Mouse (Mus musculus): ENCODE results near the gene Tmc6. TPM values are rescaled to one million over a fixed set of nuclear protein-coding genes. Genes with fewer than 3 reads are reported as not detected.

The Tmc6 gene
- total and polyA plus RNA-seq, 3 experiments, result 16.8 to 28.4 (median 26.8) TPM

- peak; percentile 59 for TF ChIP-seq IRF4 (IDR thresholded peaks at IDR 0.05; ENCODE audit: low read depth, low read length)
- no peak for TF ChIP-seq E2F4 (IDR thresholded peaks at IDR 0.05; ENCODE audit: insufficient replicate concordance, low read depth, low read length)
- no peak for TF ChIP-seq JUN (IDR thresholded peaks at IDR 0.05; ENCODE audit: insufficient read depth, low read depth, low read length)
- no peak for TF ChIP-seq MYC (IDR thresholded peaks at IDR 0.05; ENCODE audit: low read depth, low read length)
- TF ChIP-seq SIN3A (IDR thresholded peaks at IDR 0.05; ENCODE audit: low read length), result no peak
Measured at GRCm38 (mm10) chr11:117800038-117800437, 18.0 kb upstream of the Tmc6 start (continued).

- peak overlapping the region; percentile 86 for H3K27ac ChIP-seq (ENCODE audit: insufficient read depth, low read depth)
- H3K27me3 ChIP-seq (replicated peaks), result no peaks in the 10 kb centered on the region
- H3K36me3 ChIP-seq (replicated peaks in 1 of 2; ENCODE audit: control insufficient read depth in 1 of 2, insufficient read depth in 1 of 2, low read length in 1 of 2), result peaks cover 0 to 14% of the 10 kb centered on the region in 2 experiments
- H3K4me3 ChIP-seq (replicated peaks in 1 of 3; ENCODE audit: low read depth in 2 of 3, low read length in 2 of 3, poor library complexity in 1 of 3), result peak overlapping the region in 1 of 3 experiments; percentile 30
- no peaks in the 10 kb centered on the region for H3K79me2 ChIP-seq (replicated peaks; ENCODE audit: control insufficient read depth, extremely low read depth, insufficient read depth, poor library complexity, severe bottlenecking)
- H3K4me2 ChIP-seq (ENCODE audit: insufficient read depth, low read depth, poor library complexity, severe bottlenecking), result peak overlapping the region; percentile 33; the same call in 1 of the 2 replicates
- peaks cover 49 to 93% of the 10 kb centered on the region in 2 experiments for H3K4me1 ChIP-seq (ENCODE audit: control insufficient read depth in 1 of 2, insufficient read depth in 2 of 2)
- dilution Hi-C loops (cut with MboI; ENCODE audit: extremely low pct_ligation_motif_present, extremely low pct_unique_long_range_greater_than_20kb, low sequenced_read_pairs) (no loop called here), in situ Hi-C loops (cut with MboI; ENCODE audit: low pct_ligation_motif_present, low pct_unique_long_range_greater_than_20kb, low sequenced_read_pairs) (loop anchor here (5.0 kb wide), 1 partner anchor 412 kb away; no protein-coding TSS in a partner anchor)
- DNase-seq (ENCODE audit: extremely low read depth), result peak; percentile 87
- peak overlapping the region; percentile 6; the same call in 1 of the 2 replicates for H3K9ac ChIP-seq (ENCODE audit: insufficient read depth, low read depth)
- H3K9me3 ChIP-seq (replicated peaks; ENCODE audit: low read length), result no peaks in the 10 kb centered on the region
- TF ChIP-seq CHD1 (IDR thresholded peaks at IDR 0.05; ENCODE audit: low read depth, low read length) (0 out of 2 replicates have a peak, but pooled peaks have one; percentile 71), MAZ (IDR thresholded peaks at IDR 0.05; ENCODE audit: low read depth, low read length) (peak; percentile 96), NELFE (IDR thresholded peaks at IDR 0.05; ENCODE audit: low read depth, low read length) (no peak), MXI1 (IDR thresholded peaks at IDR 0.05; ENCODE audit: low read depth, low read length) (peak; percentile 48; the same call in 1 of the 2 replicates), TCF12 (IDR thresholded peaks at IDR 0.05; ENCODE audit: low read depth, low read length) (peak; percentile 99), IRF4 (IDR thresholded peaks at IDR 0.05; ENCODE audit: low read depth, low read length) (peak; percentile 99), JUND (conservative IDR thresholded peaks at IDR 0.05; ENCODE audit: low read depth, low read length) (no peak), JUN (IDR thresholded peaks at IDR 0.05; ENCODE audit: insufficient read depth, low read depth, low read length) (peak; percentile 50; the same call in 1 of the 2 replicates), CTCF (conservative IDR thresholded peaks at IDR 0.05 in 1 of 2, IDR thresholded peaks at IDR 0.05 in 1 of 2; ENCODE audit: low read depth in 2 of 2, low read length in 2 of 2) (peak in 1 of 2 experiments; percentile 24; a peak in 2 of 4 replicates), TBP (conservative IDR thresholded peaks at IDR 0.05; ENCODE audit: low read depth, low read length) (peak; percentile 79), KAT2A (IDR thresholded peaks at IDR 0.05; ENCODE audit: insufficient replicate concordance, low read length) (no peak), MEF2A (IDR thresholded peaks at IDR 0.05; ENCODE audit: borderline replicate concordance, low read depth, low read length) (peak; percentile 98), BHLHE40 (IDR thresholded peaks at IDR 0.05; ENCODE audit: low read depth, low read length) (peak; percentile 88), EP300 (IDR thresholded peaks at IDR 0.05; ENCODE audit: low read length) (peak; percentile 97), ZMIZ1 (IDR thresholded peaks at IDR 0.05; ENCODE audit: low read depth, low read length) (0 out of 2 replicates have a peak, but pooled peaks have one; percentile 42), NRF1 (IDR thresholded peaks at IDR 0.05; ENCODE audit: low read depth, low read length) (no peak), USF2 (conservative IDR thresholded peaks at IDR 0.05; ENCODE audit: low read depth, low read length) (no peak), HCFC1 (IDR thresholded peaks at IDR 0.05; ENCODE audit: low read depth, low read length) (no peak), GABPA (IDR thresholded peaks at IDR 0.05; ENCODE audit: insufficient replicate concordance, low read depth, low read length) (no peak), CHD2 (IDR thresholded peaks at IDR 0.05; ENCODE audit: low read length) (peak; percentile 84), UBTF (IDR thresholded peaks at IDR 0.05; ENCODE audit: low read depth, low read length) (peak; percentile 73; the same call in 1 of the 2 replicates), RCOR1 (conservative IDR thresholded peaks at IDR 0.05; ENCODE audit: low read depth, low read length) (peak; percentile 81), E2F4 (IDR thresholded peaks at IDR 0.05; ENCODE audit: insufficient replicate concordance, low read depth, low read length) (no peak), ZKSCAN1 (IDR thresholded peaks at IDR 0.05; ENCODE audit: borderline replicate concordance, low read depth, low read length) (no peak), SMC3 (IDR thresholded peaks at IDR 0.05; ENCODE audit: low read depth, low read length) (peak; percentile 16; the same call in 1 of the 2 replicates), RAD21 (IDR thresholded peaks at IDR 0.05; ENCODE audit: low read depth, low read length) (peak; percentile 28), MAFK (IDR thresholded peaks at IDR 0.05; ENCODE audit: insufficient replicate concordance, low read length) (no peak), ELF1 (IDR thresholded peaks at IDR 0.05; ENCODE audit: low read depth, low read length) (peak; percentile 70), ZC3H11A (IDR thresholded peaks at IDR 0.05; ENCODE audit: low read depth, low read length) (no peak), POLR2AphosphoS2 (IDR thresholded peaks at IDR 0.05; ENCODE audit: low read depth, low read length) (no peak), MAX (IDR thresholded peaks at IDR 0.05; ENCODE audit: low read length) (peak; percentile 15; the same call in 1 of the 2 replicates), POLR2A (IDR thresholded peaks at IDR 0.05; ENCODE audit: low read depth, low read length) (peak; percentile 49; the same call in 1 of the 2 replicates), ZNF384 (IDR thresholded peaks at IDR 0.05; ENCODE audit: low read depth, low read length) (peak; percentile 93), USF1 (IDR thresholded peaks at IDR 0.05; ENCODE audit: low read depth, low read length) (no peak), MYC (IDR thresholded peaks at IDR 0.05; ENCODE audit: low read depth, low read length) (0 out of 2 replicates have a peak, but pooled peaks have one; percentile 51), SIN3A (IDR thresholded peaks at IDR 0.05; ENCODE audit: low read length) (peak; percentile 84)
Measured at GRCm38 (mm10) chr11:117799174-117799573, 17.2 kb upstream of the Tmc6 start.

Measured in CH12.LX (cell line).